In the genomic region with DNA sequence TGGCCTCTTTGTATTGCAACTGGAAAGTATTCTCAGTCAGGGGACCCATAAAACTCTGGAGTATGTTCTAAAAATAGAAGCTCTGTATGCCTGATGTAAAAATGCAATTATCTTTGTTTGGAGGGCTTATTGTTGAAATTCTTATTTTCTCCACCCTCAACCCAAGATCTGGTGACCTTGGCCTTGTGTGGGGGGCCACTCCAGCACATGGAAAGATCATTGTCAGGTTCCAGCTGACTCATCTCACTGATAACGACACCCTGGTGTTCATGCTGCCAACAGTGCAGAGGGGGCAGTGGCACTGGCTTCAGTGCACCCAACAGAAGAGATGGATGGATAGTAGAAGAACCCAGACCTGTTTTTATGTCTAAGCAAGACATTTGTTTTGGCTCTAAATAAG, we compare ENCODE assay signal across 18 mouse cellular contexts.
DNase-seq lines count a peak whose midpoint lies in the region; ATAC-seq lines count a peak whose summit lies in the region.
"Had no signal": no experiment of that assay in that cellular context is flagged by ENCODE, and none has a peak within 500 bp of the region (broad histone marks: within the 10 kb centered on the region; RNA-seq: fewer than 3 reads in every experiment).

No protein-coding gene starts in this region.

- WGBS in heart, embryonic 14.5 days: 8% methylated on average over 1 of the region's 1 CpGs
- 11% methylated on average over 1 of the region's 1 CpGs for WGBS in kidney, embryonic 14.5 days

- H3K4me3 ChIP-seq in heart, embryonic 14.5 days (ENCODE audit: control insufficient read depth in 1 of 2, insufficient read depth in 1 of 2, low read depth in 1 of 2, low read length in 2 of 2): no peak overlapping the region
- no peak overlapping the region for H3K4me3 ChIP-seq in kidney, embryonic 14.5 days (ENCODE audit: low read length)
- H3K4me3 ChIP-seq: embryonic facial prominence, embryonic 10.5 days; gastrocnemius, adult 2 months; layer of hippocampus, adult 2 months; limb, embryonic 15.5 days; liver, embryonic 15.5 days; midbrain, embryonic 10.5 days had no signal

- H3K9me3 ChIP-seq in heart, embryonic 14.5 days (ENCODE audit: control insufficient read depth, low read length): no peaks in the 10 kb centered on the region
- H3K9me3 ChIP-seq in kidney, embryonic 14.5 days (ENCODE audit: control insufficient read depth, low read length): no peaks in the 10 kb centered on the region
- H3K9me3 ChIP-seq: embryonic facial prominence, embryonic 10.5 days; limb, embryonic 15.5 days; liver, embryonic 15.5 days; midbrain, embryonic 10.5 days had no signal

- peaks cover 13 to 31% of the 10 kb centered on the region in 2 experiments for H3K4me1 ChIP-seq in heart, embryonic 14.5 days (ENCODE audit: control insufficient read depth in 2 of 2, insufficient read depth in 2 of 2, low read length in 2 of 2)
- H3K4me1 ChIP-seq in kidney, embryonic 14.5 days (ENCODE audit: control insufficient read depth, insufficient read depth, low read length): no peaks in the 10 kb centered on the region
- H3K4me1 ChIP-seq: liver, embryonic 15.5 days had no signal

- H3K36me3 ChIP-seq in heart, embryonic 14.5 days (ENCODE audit: control insufficient read depth, insufficient read depth, low read length): no peaks in the 10 kb centered on the region
- H3K36me3 ChIP-seq in kidney, embryonic 14.5 days (ENCODE audit: control insufficient read depth, insufficient read depth, low read length): no peaks in the 10 kb centered on the region
- H3K36me3 ChIP-seq: embryonic facial prominence, embryonic 10.5 days; limb, embryonic 15.5 days; liver, embryonic 15.5 days; midbrain, embryonic 10.5 days had no signal

- H3K27me3 ChIP-seq in heart, embryonic 14.5 days (ENCODE audit: control insufficient read depth, insufficient read depth, low read length): no peaks in the 10 kb centered on the region
- H3K27me3 ChIP-seq in kidney, embryonic 14.5 days (ENCODE audit: control insufficient read depth, insufficient read depth, low read length): no peaks in the 10 kb centered on the region
- H3K27me3 ChIP-seq: limb, embryonic 15.5 days; liver, embryonic 15.5 days; Patski had no signal

- H3K27ac ChIP-seq in heart, embryonic 14.5 days (replicated peaks in 1 of 2; ENCODE audit: control insufficient read depth in 1 of 2, insufficient read depth in 1 of 2, low read depth in 2 of 2, low read length in 2 of 2): peak overlapping the region; percentile 65 to 75
- H3K27ac ChIP-seq in kidney, embryonic 14.5 days (ENCODE audit: low read depth, low read length): no peak overlapping the region
- H3K27ac ChIP-seq: embryonic facial prominence, embryonic 10.5 days; gastrocnemius, adult 2 months; layer of hippocampus, adult 2 months; limb, embryonic 15.5 days; liver, embryonic 15.5 days; macrophage; midbrain, embryonic 10.5 days had no signal

- no peak overlapping the region for H3K9ac ChIP-seq in heart, embryonic 14.5 days (ENCODE audit: low read length)
- no peak overlapping the region for H3K9ac ChIP-seq in kidney, embryonic 14.5 days (ENCODE audit: low read depth, low read length)
- H3K9ac ChIP-seq: limb, embryonic 15.5 days; liver, embryonic 15.5 days had no signal

- no peak for ATAC-seq in heart, embryonic 14.5 days (ENCODE audit: insufficient number of reproducible peaks, insufficient read depth, low FRiP score, low read depth)
- ATAC-seq in kidney, embryonic 14.5 days (ENCODE audit: low FRiP score, low TSS enrichment): no peak; the same call in 1 of the 2 replicates
- ATAC-seq: Patski had no signal

- DNase-seq in heart, postnatal 10 days: no peak
- DNase-seq in kidney, postnatal 14 days: peak; percentile 12
- DNase-seq in adrenal gland, adult 8-10 months: peak; percentile 51
- peak; percentile 51 to 64 for DNase-seq in adrenal gland, postnatal 36 days
- no peak for DNase-seq in right cerebral cortex, postnatal 36 days (ENCODE audit: low spot score in 2 of 2)
- DNase-seq: cerebellum, adult 9-10 months; gastrocnemius, adult 2 months; kidney, adult 2 months; thymus, postnatal 25 days had no signal

- peak overlapping the region; percentile 16; the same call in 1 of the 2 replicates for H3K4me2 ChIP-seq in heart, embryonic 14.5 days (ENCODE audit: low read length)
- no peak overlapping the region for H3K4me2 ChIP-seq in kidney, embryonic 14.5 days (replicated peaks; ENCODE audit: low read depth, low read length)
- H3K4me2 ChIP-seq: limb, embryonic 15.5 days; liver, embryonic 15.5 days had no signal

- intact Hi-C loops in heart, postnatal 10 days (cut with DNase I): no loop called here

Comparison
In these comparisons a context has a peak if more than half of its experiments do, and no peak if none do; other contexts are left out.
1. DNase-seq: peak in kidney, postnatal 14 days (single experiment), adrenal gland, adult 8-10 months (single experiment) and adrenal gland, postnatal 36 days (2 of 2); none in heart, postnatal 10 days (0 of 2) and right cerebral cortex, postnatal 36 days (0 of 2).